23 mouse cellular contexts compared by ENCODE assay signal in genomic region chr2:29443626-29444217, GRCm38 (mm10).
DNase-seq lines count a peak whose midpoint lies in the region; ATAC-seq and TF ChIP-seq lines count a peak whose summit lies in the region.
"Had no signal": no experiment of that assay in that cellular context is flagged by ENCODE, and none has a peak within 500 bp of the region (broad histone marks: within the 10 kb centered on the region; RNA-seq: fewer than 3 reads in every experiment).

No protein-coding gene starts in this region.

- H3K9me3 ChIP-seq in forebrain, embryonic 13.5 days (replicated peaks) = no peaks in the 10 kb centered on the region
- H3K9me3 ChIP-seq in midbrain, embryonic 10.5 days (replicated peaks) = no peaks in the 10 kb centered on the region
- no peaks in the 10 kb centered on the region for H3K9me3 ChIP-seq in intestine, embryonic 15.5 days
- H3K9me3 ChIP-seq: heart, embryonic 10.5 days; hindbrain, embryonic 12.5 days; megakaryocyte, embryonic 14.5 days; midbrain, embryonic 15.5 days had no signal

- no peak overlapping the region for H3K4me2 ChIP-seq in forebrain, embryonic 13.5 days
- no peak overlapping the region for H3K4me2 ChIP-seq in intestine, embryonic 15.5 days (replicated peaks)
- H3K4me2 ChIP-seq: hindbrain, embryonic 12.5 days; midbrain, embryonic 15.5 days had no signal

- no peak overlapping the region for H3K9ac ChIP-seq in forebrain, embryonic 13.5 days
- H3K9ac ChIP-seq in intestine, embryonic 15.5 days = no peak overlapping the region
- H3K9ac ChIP-seq: hindbrain, embryonic 12.5 days; midbrain, embryonic 15.5 days had no signal

- peak; percentile 40; the same call in 1 of the 2 replicates for ATAC-seq in forebrain, embryonic 13.5 days
- no peak for ATAC-seq in intestine, embryonic 15.5 days
- ATAC-seq: midbrain, embryonic 15.5 days had no signal

- H3K27me3 ChIP-seq in forebrain, embryonic 13.5 days = no peaks in the 10 kb centered on the region
- no peaks in the 10 kb centered on the region for H3K27me3 ChIP-seq in midbrain, embryonic 10.5 days (ENCODE audit: low read depth, poor library complexity, severe bottlenecking)
- H3K27me3 ChIP-seq in thymus, adult 2 months (ENCODE audit: control insufficient read depth, insufficient read depth, low read length) = no peaks in the 10 kb centered on the region
- no peaks in the 10 kb centered on the region for H3K27me3 ChIP-seq in intestine, embryonic 15.5 days (replicated peaks)
- H3K27me3 ChIP-seq: CH12.LX; hindbrain, embryonic 12.5 days; midbrain, embryonic 15.5 days had no signal

- H3K4me1 ChIP-seq in forebrain, embryonic 13.5 days = peaks cover 67% of the 10 kb centered on the region
- peaks cover 30% of the 10 kb centered on the region for H3K4me1 ChIP-seq in midbrain, embryonic 10.5 days
- no peaks in the 10 kb centered on the region for H3K4me1 ChIP-seq in thymus, adult 2 months (replicated peaks; ENCODE audit: control insufficient read depth, insufficient read depth, low read length)
- no peaks in the 10 kb centered on the region for H3K4me1 ChIP-seq in intestine, embryonic 15.5 days (replicated peaks)

- TF ChIP-seq POLR2A in thymus, adult 2 months (IDR thresholded peaks at IDR 0.05; ENCODE audit: control insufficient read depth, extremely low read depth, insufficient read depth, low read length, poor library complexity) = no peak

- no peak overlapping the region for H3K4me3 ChIP-seq in layer of hippocampus, adult 2 months
- no peak overlapping the region for H3K4me3 ChIP-seq in forebrain, embryonic 13.5 days
- no peak overlapping the region for H3K4me3 ChIP-seq in midbrain, embryonic 10.5 days
- no peak overlapping the region for H3K4me3 ChIP-seq in thymus, adult 2 months (ENCODE audit: control insufficient read depth, insufficient read depth, low read length)
- no peak overlapping the region for H3K4me3 ChIP-seq in intestine, embryonic 15.5 days (replicated peaks)
- H3K4me3 ChIP-seq: heart, embryonic 10.5 days; hindbrain, embryonic 12.5 days; left cerebral cortex, adult 2 months; megakaryocyte, embryonic 14.5 days; midbrain, embryonic 15.5 days; myocyte had no signal

- H3K36me3 ChIP-seq in forebrain, embryonic 13.5 days (ENCODE audit: poor library complexity, severe bottlenecking) = no peaks in the 10 kb centered on the region
- no peaks in the 10 kb centered on the region for H3K36me3 ChIP-seq in midbrain, embryonic 10.5 days
- no peaks in the 10 kb centered on the region for H3K36me3 ChIP-seq in thymus, adult 2 months (ENCODE audit: control insufficient read depth, insufficient read depth, low read length)
- H3K36me3 ChIP-seq in intestine, embryonic 15.5 days = no peaks in the 10 kb centered on the region
- H3K36me3 ChIP-seq: heart, embryonic 10.5 days; hindbrain, embryonic 12.5 days; midbrain, embryonic 15.5 days had no signal

- DNase-seq in layer of hippocampus, adult 2 months (ENCODE audit: low spot score in 2 of 2) = no peak
- no peak for DNase-seq in layer of hippocampus, adult 8-10 months (ENCODE audit: low spot score in 2 of 2)
- peak; percentile 5 for DNase-seq in adrenal gland, postnatal 25 days
- DNase-seq in midbrain, embryonic 10.5 days (ENCODE audit: low spot score) = no peak
- DNase-seq in thymus, adult 2 months = no peak
- DNase-seq: cerebellum, adult 9-11 months; gastrocnemius, postnatal 14 days; kidney, adult 8-10 months; kidney, postnatal 25 days; layer of hippocampus, adult 9-11 months; liver; lung, adult 18-20 months; thymus, postnatal 36 days had no signal

- TF ChIP-seq CTCF in layer of hippocampus, adult 2 months (conservative IDR thresholded peaks at IDR 0.05) = no peak
- TF ChIP-seq CTCF in thymus, adult 2 months (IDR thresholded peaks at IDR 0.05; ENCODE audit: borderline replicate concordance, control insufficient read depth, extremely low read depth, insufficient read depth, low read length, poor library complexity) = no peak

- WGBS in forebrain, embryonic 13.5 days = 41% methylated on average over 2 of the region's 2 CpGs
- 88% methylated on average over 2 of the region's 2 CpGs for WGBS in midbrain, embryonic 10.5 days
- 95% methylated on average over 2 of the region's 2 CpGs for WGBS in thymus, adult 2 months
- WGBS in intestine, embryonic 15.5 days = 85% methylated on average over 2 of the region's 2 CpGs

- peak overlapping the region; percentile 59; the same call in 1 of the 2 replicates for H3K27ac ChIP-seq in layer of hippocampus, adult 2 months
- peak overlapping the region; percentile 60 for H3K27ac ChIP-seq in forebrain, embryonic 13.5 days
- H3K27ac ChIP-seq in midbrain, embryonic 10.5 days (replicated peaks) = no peak overlapping the region
- no peak overlapping the region for H3K27ac ChIP-seq in thymus, adult 2 months (ENCODE audit: control insufficient read depth, insufficient read depth, low read length)
- no peak overlapping the region for H3K27ac ChIP-seq in intestine, embryonic 15.5 days
- H3K27ac ChIP-seq: heart, embryonic 10.5 days; hindbrain, embryonic 12.5 days; left cerebral cortex, adult 2 months; stomach, postnatal 0 days had no signal

Comparison
In these comparisons a context has a peak if more than half of its experiments do, and no peak if none do; other contexts are left out.
1. H3K27ac ChIP-seq: peak in layer of hippocampus, adult 2 months (single experiment) and forebrain, embryonic 13.5 days (single experiment); none in midbrain, embryonic 10.5 days (single experiment), thymus, adult 2 months (single experiment) and intestine, embryonic 15.5 days (single experiment).